Mouse (Mus musculus): ENCODE measurements around the gene Rps15a.

GRCm38 (mm10) chr7:118154150-118154549 is 38.2 kb upstream of the Rps15a start:
- TF ChIP-seq CTCF (IDR thresholded peaks at IDR 0.05; ENCODE audit: low read depth) = no peak
- no peak for TF ChIP-seq EP300 (optimal IDR thresholded peaks at IDR 0.05)
